Mouse (Mus musculus): ENCODE data around the gene Gm44965. TPM values are rescaled to one million over a fixed set of nuclear protein-coding genes. Genes with fewer than 3 reads are reported as not detected.
A peak's percentile ranks its signal among the peaks of the same experiment; 100 is the strongest.

The Gm44965 gene
- polyA plus RNA-seq, 1 experiment, result not detected

GRCm38 (mm10) chr6:48555104-48555890, 38.4 kb upstream of the Gm44965 start:
- peak overlapping the region; percentile 74 for H3K4me3 ChIP-seq (ENCODE audit: insufficient read depth, low read depth, low read length)
- no peak for TF ChIP-seq POLR2A (IDR thresholded peaks at IDR 0.05; ENCODE audit: insufficient read depth, low read depth, low read length)
- no peak for TF ChIP-seq CTCF (IDR thresholded peaks at IDR 0.05; ENCODE audit: insufficient read depth, low read depth, low read length)
- 16% methylated on average over 14 of the region's 14 CpGs for WGBS
- peak overlapping the region; percentile 97 for H3K27ac ChIP-seq (ENCODE audit: insufficient read depth, low read depth, low read length)
- no peaks in the 10 kb centered on the region; the same call in 1 of the 2 replicates for H3K4me1 ChIP-seq (ENCODE audit: control insufficient read depth, insufficient read depth, low read length)

DNA sequence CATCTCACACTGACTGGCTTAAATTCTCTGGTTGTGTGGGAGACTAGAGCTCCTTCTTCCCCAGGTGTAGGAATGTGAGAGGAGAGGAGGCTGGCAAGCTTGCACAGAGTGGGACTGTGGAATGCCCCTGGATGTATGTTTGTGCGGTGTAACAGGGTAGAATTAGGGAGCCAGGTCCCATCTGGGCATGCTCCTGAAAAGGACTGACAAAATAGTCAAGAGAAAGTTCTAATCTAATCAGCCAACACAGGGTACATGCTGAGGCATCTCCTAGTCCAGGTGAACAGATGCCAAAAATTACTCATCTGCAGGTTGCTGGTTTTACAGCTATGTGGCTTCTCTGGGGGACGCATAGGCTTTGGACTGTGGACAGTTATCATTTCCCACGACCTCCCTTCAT, 37.8 kb upstream of the Gm44965 start:
- WGBS, result 93% methylated on average over 3 of the region's 3 CpGs
- Histone ChIP-seq H3K27ac (ENCODE audit: insufficient read depth, low read depth, low read length) (no peak overlapping the region), H3K4me3 (ENCODE audit: insufficient read depth, low read depth, low read length) (no peak overlapping the region), H3K4me1 (ENCODE audit: control insufficient read depth, insufficient read depth, low read length) (no peaks in the 10 kb centered on the region; the same call in 1 of the 2 replicates)
- TF ChIP-seq CTCF (IDR thresholded peaks at IDR 0.05; ENCODE audit: insufficient read depth, low read depth, low read length), result no peak
- TF ChIP-seq POLR2A (IDR thresholded peaks at IDR 0.05; ENCODE audit: insufficient read depth, low read depth, low read length), result no peak

GRCm38 (mm10) chr6:48565693-48566310, 27.9 kb upstream of the Gm44965 start:
- TF ChIP-seq POLR2A (IDR thresholded peaks at IDR 0.05; ENCODE audit: insufficient read depth, low read depth, low read length) (no peak), CTCF (IDR thresholded peaks at IDR 0.05; ENCODE audit: insufficient read depth, low read depth, low read length) (no peak)
- H3K27ac ChIP-seq (ENCODE audit: insufficient read depth, low read depth, low read length), result no peak overlapping the region
- peaks cover 13% of the 10 kb centered on the region for H3K4me1 ChIP-seq (ENCODE audit: control insufficient read depth, insufficient read depth, low read length)
- 88% methylated on average over 4 of the region's 4 CpGs for WGBS
- no peak overlapping the region for H3K4me3 ChIP-seq (ENCODE audit: insufficient read depth, low read depth, low read length)

DNA sequence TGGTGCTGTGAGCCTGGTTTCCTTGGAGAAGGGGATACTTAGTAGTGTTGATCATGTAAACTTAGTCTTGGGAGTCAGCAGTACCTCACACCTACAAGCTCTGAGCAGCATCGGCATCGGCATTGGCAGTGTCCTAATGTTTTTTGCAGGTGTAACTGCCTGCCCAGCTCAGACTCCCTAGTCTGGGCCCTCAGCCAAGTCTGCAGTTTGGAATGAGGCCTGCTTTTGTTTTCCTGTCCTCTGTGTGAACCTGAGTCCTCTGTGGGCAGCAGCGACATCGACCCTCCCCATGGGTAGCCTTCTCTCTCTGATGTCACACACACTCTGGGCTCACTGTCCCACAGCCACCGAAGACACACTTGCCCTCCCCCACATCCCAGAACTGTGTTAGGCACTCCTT, 27.4 kb upstream of the Gm44965 start:
- H3K4me3 ChIP-seq (ENCODE audit: insufficient read depth, low read depth, low read length), result no peak overlapping the region
- no peak overlapping the region for H3K27ac ChIP-seq (ENCODE audit: insufficient read depth, low read depth, low read length)
- no peak for TF ChIP-seq CTCF (IDR thresholded peaks at IDR 0.05; ENCODE audit: insufficient read depth, low read depth, low read length)
- TF ChIP-seq POLR2A (IDR thresholded peaks at IDR 0.05; ENCODE audit: insufficient read depth, low read depth, low read length), result no peak
- peaks cover 13% of the 10 kb centered on the region for H3K4me1 ChIP-seq (ENCODE audit: control insufficient read depth, insufficient read depth, low read length)
- 27% methylated on average over 5 of the region's 5 CpGs for WGBS

DNA sequence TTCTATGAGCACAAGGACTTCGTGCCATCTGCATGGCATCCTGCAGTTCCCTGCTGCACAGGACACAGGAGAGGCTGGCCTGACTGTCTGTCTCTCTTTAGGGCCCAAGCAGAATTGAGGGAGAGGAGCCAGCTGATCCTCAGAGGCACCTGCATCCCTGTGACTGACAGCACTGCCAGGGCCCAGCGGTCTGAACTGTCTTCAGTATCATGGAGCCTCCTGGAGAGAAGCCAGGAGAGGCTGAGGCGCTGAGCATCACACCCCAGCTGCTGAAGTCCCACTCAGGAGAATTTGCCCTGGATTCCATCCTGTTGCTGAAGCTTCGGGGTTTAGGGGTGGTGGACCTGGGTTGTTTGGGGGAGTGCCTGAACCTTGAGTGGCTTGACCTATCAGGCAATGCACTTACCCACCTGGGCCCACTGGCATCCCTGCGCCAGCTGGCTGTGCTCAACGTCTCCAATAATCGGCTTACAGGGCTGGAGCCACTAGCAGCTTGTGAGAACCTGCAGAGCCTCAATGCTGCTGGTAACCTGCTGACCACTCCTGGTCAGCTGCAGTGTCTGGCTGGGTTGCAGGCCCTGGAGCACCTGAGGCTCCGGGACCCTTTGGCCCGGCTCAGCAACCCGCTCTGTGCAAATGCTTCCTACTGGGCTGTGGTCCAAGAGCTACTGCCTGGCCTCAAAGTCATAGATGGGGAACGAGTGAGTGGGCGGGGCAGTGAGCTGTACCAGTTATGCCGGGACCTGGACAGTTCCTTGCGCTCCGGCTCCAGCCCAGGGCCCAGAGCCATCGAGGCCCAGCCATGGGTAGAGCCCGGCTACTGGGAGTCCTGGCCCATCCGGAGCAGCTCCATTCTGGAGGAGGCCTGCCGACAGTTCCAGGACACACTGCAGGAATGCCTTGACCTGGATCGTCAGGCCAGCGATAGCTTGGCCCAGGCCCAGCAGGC, 25.4 kb upstream of the Gm44965 start:
- H3K4me3 ChIP-seq (ENCODE audit: insufficient read depth, low read depth, low read length), result no peak overlapping the region
- WGBS, result 59% methylated on average over 21 of the region's 21 CpGs
- H3K27ac ChIP-seq (ENCODE audit: insufficient read depth, low read depth, low read length), result no peak overlapping the region
- TF ChIP-seq CTCF (IDR thresholded peaks at IDR 0.05; ENCODE audit: insufficient read depth, low read depth, low read length) (no peak), POLR2A (IDR thresholded peaks at IDR 0.05; ENCODE audit: insufficient read depth, low read depth, low read length) (no peak)
- H3K4me1 ChIP-seq (ENCODE audit: control insufficient read depth, insufficient read depth, low read length), result peaks cover 18% of the 10 kb centered on the region

DNA sequence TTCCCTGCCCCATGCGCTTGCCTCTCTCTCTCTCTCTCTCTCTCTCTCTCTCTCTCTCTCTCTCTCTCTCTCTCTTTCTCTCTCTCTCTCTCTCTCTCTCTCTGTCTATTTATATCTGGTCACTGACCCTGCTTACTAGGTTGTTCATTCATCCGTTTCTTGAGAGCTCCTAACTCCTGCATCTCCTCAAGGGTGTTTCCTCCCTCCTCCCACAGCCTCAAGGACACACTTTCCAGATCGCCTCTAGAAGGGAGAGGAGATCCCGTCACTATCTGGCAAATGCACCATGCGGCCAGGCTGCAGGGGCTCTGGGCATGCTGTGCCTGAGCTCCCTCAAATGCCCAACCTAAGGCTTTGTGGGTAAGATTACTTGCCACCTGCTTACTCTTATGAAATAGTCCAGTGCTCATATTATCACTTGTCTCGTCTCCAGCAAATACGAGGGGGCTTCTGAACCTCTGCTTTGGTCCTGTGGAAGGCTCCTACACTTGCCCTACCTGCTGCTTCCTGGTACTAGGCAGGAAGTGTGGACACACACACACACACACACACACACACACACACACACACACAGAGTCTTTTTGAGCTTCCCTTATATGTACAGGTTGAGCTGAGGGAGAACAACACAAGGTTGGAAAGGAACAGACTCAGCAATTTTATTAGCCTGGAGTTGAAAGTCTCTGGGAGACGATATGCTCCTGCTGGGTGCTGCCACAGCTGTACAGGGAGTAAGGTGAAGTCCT, 24.5 kb upstream of the Gm44965 start:
- 71% methylated on average over 8 of the region's 8 CpGs for WGBS
- TF ChIP-seq CTCF (IDR thresholded peaks at IDR 0.05; ENCODE audit: insufficient read depth, low read depth, low read length) (no peak), POLR2A (IDR thresholded peaks at IDR 0.05; ENCODE audit: insufficient read depth, low read depth, low read length) (no peak)
- Histone ChIP-seq H3K4me3 (ENCODE audit: insufficient read depth, low read depth, low read length) (no peak overlapping the region), H3K4me1 (ENCODE audit: control insufficient read depth, insufficient read depth, low read length) (peaks cover 18% of the 10 kb centered on the region), H3K27ac (ENCODE audit: insufficient read depth, low read depth, low read length) (no peak overlapping the region)

GRCm38 (mm10) chr6:48572014-48572413, 21.7 kb upstream of the Gm44965 start:
- 89% methylated on average over 5 of the region's 5 CpGs for WGBS
- H3K4me1 ChIP-seq (ENCODE audit: control insufficient read depth, insufficient read depth, low read length), result peaks cover 18% of the 10 kb centered on the region
- H3K4me3 ChIP-seq (ENCODE audit: insufficient read depth, low read depth, low read length), result no peak overlapping the region
- no peak overlapping the region for H3K27ac ChIP-seq (ENCODE audit: insufficient read depth, low read depth, low read length)
- TF ChIP-seq POLR2A (IDR thresholded peaks at IDR 0.05; ENCODE audit: insufficient read depth, low read depth, low read length) (no peak), CTCF (IDR thresholded peaks at IDR 0.05; ENCODE audit: insufficient read depth, low read depth, low read length) (no peak)

DNA sequence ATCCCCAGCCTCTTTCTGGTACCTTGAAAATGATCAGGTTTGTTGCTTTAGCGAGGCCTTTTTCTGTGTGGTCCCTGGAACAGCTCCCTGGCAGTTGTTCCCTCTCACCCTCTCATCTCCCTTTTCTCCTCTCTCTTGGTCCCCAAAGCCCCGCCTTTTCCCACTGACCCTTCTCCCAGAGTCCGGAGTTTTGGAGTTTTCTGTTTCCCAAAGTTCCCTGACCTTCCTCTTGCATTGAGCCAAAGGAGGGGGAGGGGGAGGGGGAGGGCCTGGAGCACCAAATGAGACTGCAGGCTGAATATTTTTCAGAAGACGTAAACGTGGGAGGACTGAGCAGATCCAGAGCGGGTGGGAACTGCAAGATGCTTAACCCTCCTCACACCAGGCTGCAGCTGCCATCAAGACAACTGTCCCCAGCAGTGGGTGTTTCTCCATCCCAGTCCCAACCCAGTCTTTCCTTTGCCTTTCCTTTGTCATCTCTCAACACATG, 21.1 kb upstream of the Gm44965 start, which contains the start of gene Rarres2:
Rarres2 (minus strand) TSS at position 218 of the 490 bp plus-strand sequence.
- TF ChIP-seq CTCF (IDR thresholded peaks at IDR 0.05; ENCODE audit: insufficient read depth, low read depth, low read length) (no peak), POLR2A (IDR thresholded peaks at IDR 0.05; ENCODE audit: insufficient read depth, low read depth, low read length) (no peak)
- H3K27ac ChIP-seq (ENCODE audit: insufficient read depth, low read depth, low read length), result no peak within 1 kb of the TSS
- WGBS, result 15% methylated on average over 6 of the region's 6 CpGs
- no peak within 1 kb of the TSS for H3K4me3 ChIP-seq (ENCODE audit: insufficient read depth, low read depth, low read length)
- peaks cover 18% of the 10 kb centered on the region for H3K4me1 ChIP-seq (ENCODE audit: control insufficient read depth, insufficient read depth, low read length)
